Mouse (Mus musculus): Measurements from ENCODE around the gene Trio. TPM values are rescaled to one million over a fixed set of nuclear protein-coding genes. Genes with fewer than 3 reads are reported as not detected.

Trio gene
- polyA plus RNA-seq, 1 experiment from 2014 or later = 38.1 TPM

- ATAC-seq = no peak
- 95% methylated on average over 14 of the region's 14 CpGs for WGBS
Observed at GRCm38 (mm10) chr15:27931459-27931858, 94.2 kb downstream of the Trio start.

GRCm38 (mm10) chr15:27927614-27928013 lies 98.0 kb downstream of the Trio start:
- no peak overlapping the region for H3K9ac ChIP-seq (ENCODE audit: low read length)
- no peak overlapping the region for H3K27ac ChIP-seq (ENCODE audit: low read depth, low read length)
- no peaks in the 10 kb centered on the region for H3K27me3 ChIP-seq (replicated peaks; ENCODE audit: control insufficient read depth, insufficient read depth, low read length)
- WGBS = 96% methylated on average over 6 of the region's 6 CpGs
- no peak overlapping the region for H3K4me3 ChIP-seq (ENCODE audit: low read depth, low read length)
- H3K36me3 ChIP-seq (ENCODE audit: control insufficient read depth, insufficient read depth, low read length) = no peaks in the 10 kb centered on the region
- no peak overlapping the region for H3K4me2 ChIP-seq (ENCODE audit: low read length)
- DNase-seq (ENCODE audit: low spot score) (no peak), ATAC-seq (no peak)
- H3K9me3 ChIP-seq (replicated peaks; ENCODE audit: control insufficient read depth, low read length) = no peaks in the 10 kb centered on the region
- H3K4me1 ChIP-seq (ENCODE audit: control insufficient read depth, insufficient read depth, low read length) = peaks cover 32% of the 10 kb centered on the region

More at GRCm38 (mm10) chr15:27931459-27931858, 94.2 kb downstream of the Trio start:
- Histone ChIP-seq H3K27me3 (replicated peaks; ENCODE audit: control insufficient read depth, insufficient read depth, low read length) (no peaks in the 10 kb centered on the region), H3K27ac (ENCODE audit: low read depth, low read length) (no peak overlapping the region), H3K36me3 (ENCODE audit: control insufficient read depth, insufficient read depth, low read length) (no peaks in the 10 kb centered on the region), H3K4me3 (ENCODE audit: low read depth, low read length) (no peak overlapping the region), H3K9me3 (replicated peaks; ENCODE audit: control insufficient read depth, low read length) (no peaks in the 10 kb centered on the region), H3K4me2 (ENCODE audit: low read length) (no peak overlapping the region), H3K4me1 (ENCODE audit: control insufficient read depth, insufficient read depth, low read length) (peaks cover 3% of the 10 kb centered on the region; the same call in 1 of the 2 replicates), H3K9ac (ENCODE audit: low read length) (no peak overlapping the region)
- no peak for DNase-seq (ENCODE audit: low spot score)

- Histone ChIP-seq H3K4me1 (ENCODE audit: control insufficient read depth, insufficient read depth, low read length) (peaks cover 37% of the 10 kb centered on the region), H3K4me2 (ENCODE audit: low read length) (no peak overlapping the region), H3K27ac (ENCODE audit: low read depth, low read length) (no peak overlapping the region), H3K9me3 (replicated peaks; ENCODE audit: control insufficient read depth, low read length) (no peaks in the 10 kb centered on the region), H3K36me3 (ENCODE audit: control insufficient read depth, insufficient read depth, low read length) (no peaks in the 10 kb centered on the region), H3K27me3 (replicated peaks; ENCODE audit: control insufficient read depth, insufficient read depth, low read length) (no peaks in the 10 kb centered on the region), H3K4me3 (ENCODE audit: low read depth, low read length) (no peak overlapping the region), H3K9ac (ENCODE audit: low read length) (no peak overlapping the region)
- ATAC-seq (no peak), DNase-seq (ENCODE audit: low spot score) (no peak)
- WGBS = 71% methylated on average over 18 of the region's 18 CpGs
Observed at GRCm38 (mm10) chr15:27926941-27927340, 98.7 kb downstream of the Trio start.

- no peaks in the 10 kb centered on the region for H3K9me3 ChIP-seq (replicated peaks; ENCODE audit: control insufficient read depth, low read length)
- 80% methylated on average over 7 of the region's 7 CpGs for WGBS
- H3K4me1 ChIP-seq (ENCODE audit: control insufficient read depth, insufficient read depth, low read length) = peaks cover 37% of the 10 kb centered on the region
- no peak overlapping the region for H3K4me3 ChIP-seq (ENCODE audit: low read depth, low read length)
- ATAC-seq = no peak
- no peaks in the 10 kb centered on the region for H3K27me3 ChIP-seq (replicated peaks; ENCODE audit: control insufficient read depth, insufficient read depth, low read length)
- H3K27ac ChIP-seq (ENCODE audit: low read depth, low read length) = no peak overlapping the region
- H3K36me3 ChIP-seq (ENCODE audit: control insufficient read depth, insufficient read depth, low read length) = no peaks in the 10 kb centered on the region
- H3K9ac ChIP-seq (ENCODE audit: low read length) = no peak overlapping the region
- H3K4me2 ChIP-seq (ENCODE audit: low read length) = no peak overlapping the region
- DNase-seq (ENCODE audit: low spot score) = no peak
Observed at GRCm38 (mm10) chr15:27926450-27926849, 99.2 kb downstream of the Trio start.

GRCm38 (mm10) chr15:27925865-27926264 lies 99.8 kb downstream of the Trio start:
- Histone ChIP-seq H3K27ac (ENCODE audit: low read depth, low read length) (no peak overlapping the region), H3K4me1 (ENCODE audit: control insufficient read depth, insufficient read depth, low read length) (peaks cover 37% of the 10 kb centered on the region), H3K4me2 (ENCODE audit: low read length) (no peak overlapping the region), H3K36me3 (ENCODE audit: control insufficient read depth, insufficient read depth, low read length) (no peaks in the 10 kb centered on the region), H3K9ac (ENCODE audit: low read length) (no peak overlapping the region), H3K9me3 (replicated peaks; ENCODE audit: control insufficient read depth, low read length) (no peaks in the 10 kb centered on the region), H3K4me3 (ENCODE audit: low read depth, low read length) (no peak overlapping the region), H3K27me3 (replicated peaks; ENCODE audit: control insufficient read depth, insufficient read depth, low read length) (no peaks in the 10 kb centered on the region)
- 42% methylated on average over 8 of the region's 8 CpGs for WGBS
- ATAC-seq = no peak
- DNase-seq (ENCODE audit: low spot score) = no peak

- WGBS = 33% methylated on average over 15 of the region's 15 CpGs
- H3K27ac ChIP-seq (ENCODE audit: low read depth, low read length) = no peak overlapping the region
- ATAC-seq = no peak
- H3K27me3 ChIP-seq (replicated peaks; ENCODE audit: control insufficient read depth, insufficient read depth, low read length) = no peaks in the 10 kb centered on the region
- H3K4me3 ChIP-seq (ENCODE audit: low read depth, low read length) = no peak overlapping the region
- H3K4me2 ChIP-seq (ENCODE audit: low read length) = no peak overlapping the region
- peaks cover 37% of the 10 kb centered on the region for H3K4me1 ChIP-seq (ENCODE audit: control insufficient read depth, insufficient read depth, low read length)
- no peaks in the 10 kb centered on the region for H3K36me3 ChIP-seq (ENCODE audit: control insufficient read depth, insufficient read depth, low read length)
- peak overlapping the region; percentile 21; the same call in 1 of the 2 replicates for H3K9ac ChIP-seq (ENCODE audit: low read length)
- H3K9me3 ChIP-seq (replicated peaks; ENCODE audit: control insufficient read depth, low read length) = no peaks in the 10 kb centered on the region
- no peak for DNase-seq (ENCODE audit: low spot score)
Observed at GRCm38 (mm10) chr15:27925004-27925635, 100.5 kb downstream of the Trio start.

GRCm38 (mm10) chr15:27923987-27924341 lies 101.7 kb downstream of the Trio start:
- Histone ChIP-seq H3K27ac (ENCODE audit: low read depth, low read length) (no peak overlapping the region), H3K4me1 (ENCODE audit: control insufficient read depth, insufficient read depth, low read length) (peaks cover 40% of the 10 kb centered on the region), H3K9ac (ENCODE audit: low read length) (peak overlapping the region; percentile 53; the same call in 1 of the 2 replicates), H3K27me3 (replicated peaks; ENCODE audit: control insufficient read depth, insufficient read depth, low read length) (no peaks in the 10 kb centered on the region), H3K36me3 (ENCODE audit: control insufficient read depth, insufficient read depth, low read length) (no peaks in the 10 kb centered on the region), H3K9me3 (replicated peaks; ENCODE audit: control insufficient read depth, low read length) (no peaks in the 10 kb centered on the region), H3K4me3 (ENCODE audit: low read depth, low read length) (peak overlapping the region; percentile 21), H3K4me2 (ENCODE audit: low read length) (peak overlapping the region; percentile 51)
- ATAC-seq (peak; percentile 41), DNase-seq (ENCODE audit: low spot score) (no peak)
- WGBS = 19% methylated on average over 5 of the region's 5 CpGs

- Histone ChIP-seq H3K4me3 (ENCODE audit: low read depth, low read length) (peak overlapping the region; percentile 21), H3K4me1 (ENCODE audit: control insufficient read depth, insufficient read depth, low read length) (peaks cover 42% of the 10 kb centered on the region), H3K9me3 (replicated peaks; ENCODE audit: control insufficient read depth, low read length) (no peaks in the 10 kb centered on the region), H3K4me2 (ENCODE audit: low read length) (peak overlapping the region; percentile 51), H3K27me3 (replicated peaks; ENCODE audit: control insufficient read depth, insufficient read depth, low read length) (no peaks in the 10 kb centered on the region), H3K27ac (ENCODE audit: low read depth, low read length) (peak overlapping the region; percentile 60), H3K36me3 (ENCODE audit: control insufficient read depth, insufficient read depth, low read length) (no peaks in the 10 kb centered on the region), H3K9ac (ENCODE audit: low read length) (peak overlapping the region; percentile 53)
- WGBS = 5% methylated on average over 21 of the region's 21 CpGs
- ATAC-seq (peak; percentile 93), DNase-seq (ENCODE audit: low spot score) (peak; percentile 93)
Observed at GRCm38 (mm10) chr15:27923280-27923986, 102.2 kb downstream of the Trio start.

GRCm38 (mm10) chr15:27920751-27921150 lies 104.9 kb downstream of the Trio start:
- Histone ChIP-seq H3K4me1 (ENCODE audit: control insufficient read depth, insufficient read depth, low read length) (peaks cover 35% of the 10 kb centered on the region), H3K9me3 (replicated peaks; ENCODE audit: control insufficient read depth, low read length) (no peaks in the 10 kb centered on the region)
- WGBS = 54% methylated on average over 3 of the region's 3 CpGs

More at GRCm38 (mm10) chr15:27920751-27921150, 104.9 kb downstream of the Trio start:
- no peak overlapping the region for H3K4me2 ChIP-seq (ENCODE audit: low read length)
- no peak overlapping the region for H3K27ac ChIP-seq (ENCODE audit: low read depth, low read length)
- H3K9ac ChIP-seq (ENCODE audit: low read length) = no peak overlapping the region
- DNase-seq (ENCODE audit: low spot score) = no peak
- H3K36me3 ChIP-seq (ENCODE audit: control insufficient read depth, insufficient read depth, low read length) = peaks cover 5% of the 10 kb centered on the region; the same call in 1 of the 2 replicates
- ATAC-seq = no peak
- no peaks in the 10 kb centered on the region for H3K27me3 ChIP-seq (replicated peaks; ENCODE audit: control insufficient read depth, insufficient read depth, low read length)
- H3K4me3 ChIP-seq (ENCODE audit: low read depth, low read length) = no peak overlapping the region

Measured in forebrain, embryonic 14.5 days (tissue).